Mouse (Mus musculus): ENCODE measurements around the gene Gpr107.

DNA sequence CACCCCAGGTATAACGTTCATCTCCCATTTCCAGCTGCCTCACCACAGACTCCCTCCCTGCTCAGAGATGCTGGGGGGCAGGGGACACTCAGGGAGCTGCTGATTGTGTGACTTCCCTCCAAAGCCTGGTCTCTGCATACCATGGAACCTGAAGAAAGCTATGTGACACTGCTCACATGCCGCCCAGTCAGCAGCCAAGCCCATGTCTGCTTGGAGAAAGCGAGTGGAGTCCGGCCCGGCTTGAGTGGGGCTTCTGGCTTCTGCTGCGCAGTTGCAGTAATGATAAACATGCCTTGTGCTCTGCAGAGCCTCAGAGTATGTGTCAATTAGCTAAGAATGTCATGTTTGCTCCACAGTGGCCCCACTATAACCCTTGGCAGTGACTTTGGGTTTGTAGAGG, 67.4 kb downstream of the Gpr107 start:
- no peak for TF ChIP-seq CTCF (IDR thresholded peaks at IDR 0.05; ENCODE audit: low read depth)
- no peak for TF ChIP-seq EP300 (IDR thresholded peaks at IDR 0.05; ENCODE audit: low read depth)

All from liver, postnatal 0 days (tissue).